Mouse (Mus musculus): ENCODE data around the gene Gm11172. TPM values are rescaled to one million over a fixed set of nuclear protein-coding genes. Genes with fewer than 3 reads are reported as not detected.

Gm11172 gene
- polyA plus RNA-seq (2015; fragmentation: Nextera tagmentation; extraction: Ambion mirVana): not detected in 2 replicates

- Histone ChIP-seq H3K9ac (no peak within 1 kb of the TSS), H3K27me3 (peaks cover 35% of the 10 kb centered on the region), H3K4me3 (replicated peaks) (no peak within 1 kb of the TSS), H3K36me3 (no peaks in the 10 kb centered on the region), H3K9me3 (replicated peaks) (no peaks in the 10 kb centered on the region), H3K27ac (no peak within 1 kb of the TSS), H3K4me1 (replicated peaks) (peaks cover 13% of the 10 kb centered on the region), H3K4me2 (no peak within 1 kb of the TSS)
- ATAC-seq (ENCODE audit: low read depth) (no peak), DNase-seq (no peak)
- 30% methylated on average over 2 of the region's 2 CpGs for WGBS (ENCODE audit: insufficient replicate concordance)
Measured at GRCm38 (mm10) chr16:10812865-10813371, at the start of gene Gm11172. TSS of gene Gm11172 (plus strand) at chr16:10812915.

DNA sequence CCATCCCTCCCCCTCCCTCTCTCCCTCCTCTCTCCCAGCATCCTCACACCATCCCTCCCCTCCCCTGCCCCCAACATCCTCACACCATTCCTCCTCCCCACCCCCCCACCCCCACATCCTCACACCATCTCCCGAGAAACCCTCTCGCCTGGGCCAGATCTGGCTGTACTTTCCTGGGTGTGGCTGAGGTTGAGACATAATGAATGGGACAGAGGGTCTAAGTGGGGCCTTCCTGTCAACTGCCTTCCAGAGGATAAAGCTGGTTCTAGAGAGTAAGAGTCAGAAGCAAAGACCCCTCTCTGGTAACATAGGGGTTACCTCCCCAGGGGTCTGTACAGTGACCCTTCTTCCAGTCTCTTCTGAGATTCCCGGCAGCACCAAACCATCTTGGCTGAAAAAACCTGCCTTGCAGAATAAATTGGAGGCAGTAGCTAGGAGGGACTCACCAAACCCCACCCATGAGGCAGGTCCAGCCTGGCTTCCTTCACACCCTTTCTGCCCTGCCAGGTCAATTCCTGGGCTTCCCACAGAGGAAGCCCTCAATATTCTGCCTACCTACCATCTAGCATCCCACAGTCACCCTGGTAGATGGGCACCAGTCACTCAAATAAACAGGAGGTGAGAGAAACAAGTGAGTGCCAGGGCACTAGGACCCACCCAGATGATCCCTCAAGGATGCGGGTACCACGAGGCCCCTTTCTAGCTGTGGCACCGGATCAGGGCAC, 49.0 kb upstream of the Gm11172 start:
- H3K9ac ChIP-seq: no peak overlapping the region
- H3K4me3 ChIP-seq (replicated peaks): no peak overlapping the region
- no peak overlapping the region for H3K27ac ChIP-seq
- peaks cover 6% of the 10 kb centered on the region for H3K4me1 ChIP-seq (replicated peaks)
- WGBS (ENCODE audit: insufficient replicate concordance): 35% methylated on average over 6 of the region's 6 CpGs
- ATAC-seq (ENCODE audit: low read depth) (no peak), DNase-seq (no peak)
- no peaks in the 10 kb centered on the region for H3K9me3 ChIP-seq (replicated peaks)
- no peak overlapping the region for H3K4me2 ChIP-seq
- no peaks in the 10 kb centered on the region for H3K36me3 ChIP-seq
- H3K27me3 ChIP-seq: peaks cover 17% of the 10 kb centered on the region

GRCm38 (mm10) chr16:10764323-10764722, 48.4 kb upstream of the Gm11172 start:
- no peaks in the 10 kb centered on the region for H3K9me3 ChIP-seq (replicated peaks)
- no peak overlapping the region for H3K4me2 ChIP-seq
- H3K27ac ChIP-seq: no peak overlapping the region
- DNase-seq (no peak), ATAC-seq (ENCODE audit: low read depth) (no peak)
- WGBS (ENCODE audit: insufficient replicate concordance): 21% methylated on average over 2 of the region's 2 CpGs
- peaks cover 13% of the 10 kb centered on the region for H3K4me1 ChIP-seq (replicated peaks)
- no peak overlapping the region for H3K4me3 ChIP-seq (replicated peaks)
- peaks cover 22% of the 10 kb centered on the region for H3K27me3 ChIP-seq
- H3K9ac ChIP-seq: no peak overlapping the region
- no peaks in the 10 kb centered on the region for H3K36me3 ChIP-seq

DNA sequence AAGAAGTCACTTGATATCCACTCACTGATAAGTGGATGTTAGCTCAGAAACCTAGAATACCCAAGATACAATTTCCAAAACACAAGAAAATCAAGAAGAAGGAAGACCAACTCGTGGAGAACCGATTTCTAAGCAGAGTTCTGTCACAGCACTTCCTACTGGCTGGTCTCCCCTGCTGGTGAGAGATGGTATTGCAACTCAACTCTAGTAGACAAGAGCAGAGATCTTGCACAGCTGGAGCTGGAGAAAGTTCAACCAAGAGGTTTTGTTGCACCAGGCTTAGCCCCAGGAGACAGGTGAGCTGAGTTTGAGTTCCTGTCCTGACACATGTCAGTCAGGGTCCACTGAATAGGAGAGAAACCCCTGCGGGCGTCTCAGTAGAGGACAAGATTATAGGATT, 45.6 kb upstream of the Gm11172 start:
- ATAC-seq (ENCODE audit: low read depth): no peak
- peaks cover 13% of the 10 kb centered on the region for H3K27me3 ChIP-seq
- DNase-seq: peak; percentile 45
- H3K4me3 ChIP-seq (replicated peaks): no peak overlapping the region
- H3K4me2 ChIP-seq: no peak overlapping the region
- H3K36me3 ChIP-seq: no peaks in the 10 kb centered on the region
- WGBS (ENCODE audit: insufficient replicate concordance): 39% methylated on average over 4 of the region's 4 CpGs
- H3K27ac ChIP-seq: no peak overlapping the region
- peaks cover 37% of the 10 kb centered on the region for H3K4me1 ChIP-seq (replicated peaks)
- no peaks in the 10 kb centered on the region for H3K9me3 ChIP-seq (replicated peaks)
- no peak overlapping the region for H3K9ac ChIP-seq

DNA sequence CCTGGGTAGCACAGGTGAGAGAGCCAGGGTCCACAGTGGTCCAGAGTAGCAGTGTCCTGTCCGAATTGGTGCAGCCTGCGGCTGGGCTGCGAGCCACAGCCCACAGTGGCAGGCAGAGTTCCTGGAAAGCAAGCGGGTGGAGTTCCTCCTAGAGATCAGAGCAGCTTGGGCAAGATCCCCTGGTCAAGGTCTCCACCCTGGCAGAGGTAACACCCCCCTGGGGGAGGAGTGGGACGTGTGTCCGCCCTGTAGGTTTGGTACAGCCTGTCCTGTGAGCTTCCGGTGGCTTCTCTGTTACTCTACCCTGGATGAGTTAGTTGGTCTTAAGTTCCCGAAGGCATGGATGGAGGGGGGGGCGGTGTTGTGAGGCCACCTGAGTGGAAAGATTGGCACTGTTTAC, 43.9 kb upstream of the Gm11172 start:
- H3K4me2 ChIP-seq: peak overlapping the region; percentile 11; the same call in 1 of the 2 replicates
- WGBS (ENCODE audit: insufficient replicate concordance): 22% methylated on average over 9 of the region's 9 CpGs
- H3K9me3 ChIP-seq (replicated peaks): no peaks in the 10 kb centered on the region
- no peak overlapping the region for H3K27ac ChIP-seq
- no peaks in the 10 kb centered on the region for H3K36me3 ChIP-seq
- H3K4me3 ChIP-seq (replicated peaks): no peak overlapping the region
- ATAC-seq (ENCODE audit: low read depth): peak; percentile 35; the same call in 1 of the 2 replicates
- H3K27me3 ChIP-seq: peaks cover 11% of the 10 kb centered on the region
- H3K4me1 ChIP-seq (replicated peaks): peaks cover 44% of the 10 kb centered on the region
- DNase-seq: no peak
- H3K9ac ChIP-seq: no peak overlapping the region

DNA sequence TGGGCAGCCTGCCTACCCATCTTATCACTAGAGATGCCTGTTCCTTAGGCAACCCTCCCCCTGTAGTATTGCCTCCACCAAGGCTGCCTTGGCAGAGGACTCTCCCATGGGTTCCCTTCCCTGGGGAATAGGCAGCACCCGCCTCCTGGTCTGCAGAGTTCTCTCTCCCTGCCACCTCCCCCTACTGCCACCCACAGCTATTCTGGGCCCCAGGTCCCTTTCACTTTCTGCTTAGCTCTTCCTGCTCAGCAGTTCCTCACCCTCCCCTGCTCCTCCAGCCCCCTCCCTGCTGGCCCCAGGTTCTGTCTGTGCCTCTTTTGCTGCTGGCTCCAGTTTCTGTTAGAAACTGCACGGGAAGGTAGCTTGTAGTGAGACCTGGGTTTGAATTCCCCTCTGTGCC, 43.1 kb upstream of the Gm11172 start:
- WGBS (ENCODE audit: insufficient replicate concordance): 14% methylated on average over 2 of the region's 2 CpGs
- H3K4me3 ChIP-seq (replicated peaks): no peak overlapping the region
- no peaks in the 10 kb centered on the region for H3K36me3 ChIP-seq
- no peak overlapping the region for H3K27ac ChIP-seq
- no peaks in the 10 kb centered on the region for H3K9me3 ChIP-seq (replicated peaks)
- H3K4me2 ChIP-seq: no peak overlapping the region
- 0 out of 2 replicates have a peak, but pooled peaks cover 8% of the 10 kb centered on the region for H3K27me3 ChIP-seq
- no peak overlapping the region for H3K9ac ChIP-seq
- DNase-seq (no peak), ATAC-seq (ENCODE audit: low read depth) (no peak)
- H3K4me1 ChIP-seq (replicated peaks): peaks cover 47% of the 10 kb centered on the region

GRCm38 (mm10) chr16:10770531-10771325, 42.0 kb upstream of the Gm11172 start:
- Histone ChIP-seq H3K9me3 (replicated peaks) (no peaks in the 10 kb centered on the region), H3K36me3 (no peaks in the 10 kb centered on the region), H3K4me3 (replicated peaks) (no peak overlapping the region), H3K27me3 (0 out of 2 replicates have a peak, but pooled peaks cover 8% of the 10 kb centered on the region), H3K27ac (no peak overlapping the region), H3K4me1 (replicated peaks) (peaks cover 50% of the 10 kb centered on the region), H3K4me2 (no peak overlapping the region), H3K9ac (no peak overlapping the region)
- ATAC-seq (ENCODE audit: low read depth) (peak; percentile 45; the same call in 1 of the 2 replicates), DNase-seq (no peak)
- WGBS (ENCODE audit: insufficient replicate concordance): 33% methylated on average over 4 of the region's 4 CpGs

DNA sequence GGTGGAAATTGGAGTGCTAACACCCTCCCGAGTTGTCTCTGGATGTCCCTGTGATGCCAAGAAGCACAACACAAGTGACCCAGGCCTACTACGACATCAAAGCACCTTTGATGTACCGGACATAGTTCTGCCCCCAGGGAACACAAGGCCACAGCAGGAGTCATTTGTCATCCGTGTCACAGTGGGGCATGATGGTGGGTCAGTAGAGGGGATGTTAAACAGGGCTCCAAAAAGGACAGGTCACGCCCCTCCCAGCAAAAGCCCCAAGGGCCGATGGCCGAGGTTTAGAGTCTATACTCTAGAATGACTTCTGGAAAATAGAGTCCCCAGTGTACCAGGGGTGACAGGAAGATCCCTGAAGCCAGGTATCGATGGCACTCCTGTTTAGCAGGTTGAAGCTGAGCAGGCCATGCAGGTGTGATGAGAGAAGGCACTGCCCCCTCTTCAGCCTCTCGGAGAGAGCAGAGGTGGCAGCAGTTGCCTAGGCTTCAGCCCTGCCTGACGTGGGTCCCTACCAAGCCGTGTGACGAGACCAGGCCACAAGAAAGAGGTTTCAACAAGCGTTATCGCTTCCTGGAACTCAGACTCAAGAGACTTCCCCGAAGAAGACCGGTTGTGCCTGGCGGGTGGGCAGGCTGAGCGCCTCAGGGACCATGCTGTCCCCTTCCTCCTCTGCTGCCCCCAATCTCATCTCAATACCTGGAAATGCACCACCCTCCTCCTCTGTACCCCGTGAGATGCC, 40.8 kb upstream of the Gm11172 start:
- Histone ChIP-seq H3K4me3 (replicated peaks) (no peak overlapping the region), H3K36me3 (no peaks in the 10 kb centered on the region), H3K27me3 (0 out of 2 replicates have a peak, but pooled peaks cover 8% of the 10 kb centered on the region), H3K4me2 (no peak overlapping the region), H3K9ac (no peak overlapping the region), H3K27ac (no peak overlapping the region), H3K4me1 (replicated peaks) (peaks cover 50% of the 10 kb centered on the region), H3K9me3 (replicated peaks) (no peaks in the 10 kb centered on the region)
- WGBS (ENCODE audit: insufficient replicate concordance): 34% methylated on average over 19 of the region's 19 CpGs
- no peak for DNase-seq
- ATAC-seq (ENCODE audit: low read depth): peak; percentile 47

GRCm38 (mm10) chr16:10773543-10773942, 39.2 kb upstream of the Gm11172 start:
- no peak for ATAC-seq (ENCODE audit: low read depth)
- no peaks in the 10 kb centered on the region for H3K36me3 ChIP-seq
- H3K27me3 ChIP-seq: 0 out of 2 replicates have a peak, but pooled peaks cover 6% of the 10 kb centered on the region
- DNase-seq: no peak
- H3K9ac ChIP-seq: no peak overlapping the region
- no peak overlapping the region for H3K27ac ChIP-seq
- peaks cover 45% of the 10 kb centered on the region for H3K4me1 ChIP-seq (replicated peaks)
- H3K4me2 ChIP-seq: no peak overlapping the region
- no peak overlapping the region for H3K4me3 ChIP-seq (replicated peaks)
- H3K9me3 ChIP-seq (replicated peaks): no peaks in the 10 kb centered on the region
- 81% methylated on average over 8 of the region's 8 CpGs for WGBS (ENCODE audit: insufficient replicate concordance)

- ATAC-seq (ENCODE audit: low read depth) (no peak), DNase-seq (no peak)
- no peaks in the 10 kb centered on the region for H3K36me3 ChIP-seq
- H3K27me3 ChIP-seq: no peaks in the 10 kb centered on the region
- whole genome bisulfite sequencing (ENCODE audit: insufficient replicate concordance): 11% methylated on average over 4 of the region's 4 CpGs
- H3K4me2 ChIP-seq: no peak overlapping the region
- H3K9me3 ChIP-seq (replicated peaks): no peaks in the 10 kb centered on the region
- no peak overlapping the region for H3K4me3 ChIP-seq (replicated peaks)
- no peak overlapping the region for H3K27ac ChIP-seq
- no peak overlapping the region for H3K9ac ChIP-seq
- H3K4me1 ChIP-seq (replicated peaks): peaks cover 33% of the 10 kb centered on the region
Measured at GRCm38 (mm10) chr16:10774726-10775125, 38.0 kb upstream of the Gm11172 start.

- Histone ChIP-seq H3K4me2 (no peak overlapping the region), H3K9me3 (replicated peaks) (no peaks in the 10 kb centered on the region), H3K27ac (no peak overlapping the region), H3K4me1 (replicated peaks) (peaks cover 21% of the 10 kb centered on the region), H3K27me3 (peaks cover under 1% of the 10 kb centered on the region), H3K9ac (no peak overlapping the region), H3K4me3 (replicated peaks) (no peak overlapping the region), H3K36me3 (no peaks in the 10 kb centered on the region)
- WGBS (ENCODE audit: insufficient replicate concordance): 50% methylated on average over 7 of the region's 7 CpGs
- ATAC-seq (ENCODE audit: low read depth): no peak
- no peak for DNase-seq
Measured at GRCm38 (mm10) chr16:10776322-10776721, 36.4 kb upstream of the Gm11172 start.

Data from liver, embryonic 13.5 days (tissue).